Mouse (Mus musculus) spleen, postnatal 14 days (tissue): ENCODE measurements around the gene Ciz1.
"Not testable (repeated sequence)": the region's sequence is repeated elsewhere in the genome, so short reads cannot be mapped to it uniquely, and the experiment has no call there.

Source experiments
- DNase-seq, 2 experiments: peaks; one replicate each; pipeline ENCODE4 v3.0.0; 2021 to 2022; ENCODE audit warnings: low spot score in 2 of 2

Gene Ciz1

GRCm38 (mm10) chr2:32347019-32347418 lies 5.1 kb upstream of the Ciz1 start:
- no peak for DNase-seq

DNA sequence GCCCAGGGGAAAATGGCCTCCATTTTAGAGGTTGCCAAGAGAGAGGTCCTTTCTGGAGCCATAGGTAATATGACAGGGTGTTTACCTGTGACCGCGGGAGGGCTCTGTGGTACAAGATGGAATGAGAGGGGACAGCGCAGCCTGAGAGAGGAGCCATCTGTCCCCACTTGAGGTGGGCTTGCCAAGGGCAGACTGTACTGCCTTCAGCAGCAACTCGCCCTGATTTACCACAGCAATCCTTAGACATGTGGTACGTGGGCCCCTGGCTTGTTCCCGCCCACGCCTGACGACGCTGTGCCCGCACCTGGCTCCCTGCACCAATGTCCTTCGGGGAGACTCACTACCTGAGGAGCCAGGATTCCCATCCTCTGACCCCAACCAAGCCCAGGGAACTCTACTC lies 3.8 kb upstream of the Ciz1 start:
- no peak for DNase-seq

DNA sequence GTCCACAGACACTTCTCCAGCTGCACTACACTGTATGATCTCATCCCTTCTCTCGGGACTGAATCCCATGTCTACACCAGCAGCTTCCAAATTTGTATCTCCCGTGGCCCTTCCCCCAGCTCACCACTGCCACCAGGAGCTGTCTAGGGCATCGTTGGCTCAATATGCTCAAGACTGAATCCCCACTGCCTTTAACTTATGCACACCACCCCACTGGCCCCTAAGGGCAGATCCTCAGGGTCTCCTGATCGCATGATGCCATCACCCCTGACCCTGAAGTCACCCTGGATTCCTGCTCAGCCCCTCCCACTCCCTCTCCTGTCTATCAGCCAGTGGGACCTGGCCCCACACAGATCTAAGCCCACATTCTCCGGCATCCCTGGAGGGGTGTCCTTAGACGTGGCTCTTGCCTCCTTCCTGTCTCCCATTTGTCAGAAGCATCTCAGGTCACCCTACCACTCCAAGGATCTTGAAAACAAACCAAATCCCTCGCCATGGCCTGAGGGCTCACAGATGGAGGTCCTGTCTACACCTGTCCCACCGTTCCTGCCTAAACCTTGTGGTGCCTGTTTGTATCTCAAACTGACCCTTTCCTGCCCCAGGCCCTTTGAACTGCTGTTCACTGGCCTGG lies 2.4 kb upstream of the Ciz1 start:
- DNase-seq = no peak

DNA sequence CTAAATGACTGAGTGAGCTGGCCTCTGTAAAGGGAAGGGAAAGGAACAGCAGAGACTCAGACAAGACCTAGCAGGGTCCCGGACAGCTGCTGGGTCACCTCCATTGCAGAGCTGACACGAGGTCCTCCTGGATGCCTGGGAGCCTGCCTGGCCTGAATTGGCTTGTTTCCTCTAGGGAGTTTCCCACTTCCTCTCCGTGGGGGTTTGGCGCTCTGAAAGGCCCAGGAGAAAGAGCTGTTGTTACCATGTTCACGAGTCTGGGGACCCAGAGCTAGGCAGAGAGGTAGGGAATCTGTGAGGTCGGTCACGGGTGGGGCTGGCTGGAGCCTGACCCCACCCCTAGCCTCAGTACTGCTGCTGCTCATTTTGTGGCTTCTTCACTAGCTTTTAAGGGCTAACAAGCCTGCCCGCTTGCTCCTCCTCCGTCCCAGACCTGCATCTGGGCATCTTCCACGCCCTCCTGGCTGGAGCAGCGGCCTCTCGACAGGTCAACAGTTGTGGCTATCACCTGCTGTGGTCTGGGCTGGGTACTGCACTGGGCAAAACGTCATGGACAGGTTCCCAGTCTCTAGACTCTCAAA lies 1.6 kb upstream of the Ciz1 start:
- no peak for DNase-seq

DNA sequence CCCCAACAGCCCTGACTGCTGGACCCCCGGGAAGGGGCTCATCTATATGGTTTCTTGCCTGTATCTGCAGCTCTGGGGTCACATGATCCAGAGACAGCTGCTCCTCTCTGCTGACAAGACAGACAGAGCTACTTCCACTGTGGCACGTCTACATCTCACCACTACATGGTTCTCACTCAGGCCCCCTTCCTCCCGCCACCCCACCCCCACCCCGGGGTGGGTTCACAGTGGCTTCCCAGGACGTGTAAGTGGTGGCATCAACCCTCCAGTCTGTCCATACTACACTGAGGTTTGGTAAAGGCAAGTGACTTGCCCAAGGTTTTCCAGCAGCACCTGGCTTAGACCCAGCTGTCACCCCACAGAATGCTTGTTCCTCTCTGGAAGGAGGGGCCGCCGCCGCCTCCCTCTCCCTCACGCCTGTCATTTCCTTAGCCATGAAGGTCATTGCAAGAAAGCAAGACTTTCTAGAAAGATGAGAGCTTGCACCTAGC lies 611 bp upstream of the Ciz1 start:
- no peak for DNase-seq

DNA sequence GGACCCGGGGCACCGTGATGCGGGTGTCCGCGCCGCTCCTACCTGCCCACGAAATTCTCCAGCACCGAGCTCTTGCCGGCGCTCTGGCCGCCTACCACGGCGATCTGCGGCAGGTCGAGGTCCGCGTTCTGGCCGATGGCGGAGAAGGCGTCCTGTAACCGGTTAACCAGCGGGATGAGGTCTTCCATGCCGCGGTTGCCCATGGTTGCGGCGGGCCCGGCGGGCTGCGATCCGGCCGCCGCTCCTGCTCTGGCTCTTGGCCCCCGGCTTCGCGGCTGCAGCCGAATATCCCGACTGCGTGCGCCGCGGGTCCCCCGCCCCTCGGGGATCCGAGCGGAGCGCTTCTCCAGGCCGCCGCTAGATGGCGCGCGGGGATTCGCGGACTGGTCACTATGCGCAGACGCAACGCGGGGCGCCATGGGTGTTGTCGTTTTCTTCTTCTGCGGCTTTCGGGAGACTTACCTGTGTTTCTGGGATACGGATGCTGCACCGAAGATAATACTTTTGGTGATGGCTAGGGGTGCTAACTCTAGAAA lies 948 bp downstream of the Ciz1 start, which contains the start of gene Dnm1:
Dnm1 (minus strand) TSS at position 332 of the 536 bp plus-strand sequence.
- peak; percentile 73 to 91 for DNase-seq

GRCm38 (mm10) chr2:32353836-32354235 lies 1.7 kb downstream of the Ciz1 start:
- no peak for DNase-seq

- DNase-seq = no peak
These were observed 2.3 kb downstream of the Ciz1 start for GRCm38 (mm10) chr2:32354336-32354895.

DNA sequence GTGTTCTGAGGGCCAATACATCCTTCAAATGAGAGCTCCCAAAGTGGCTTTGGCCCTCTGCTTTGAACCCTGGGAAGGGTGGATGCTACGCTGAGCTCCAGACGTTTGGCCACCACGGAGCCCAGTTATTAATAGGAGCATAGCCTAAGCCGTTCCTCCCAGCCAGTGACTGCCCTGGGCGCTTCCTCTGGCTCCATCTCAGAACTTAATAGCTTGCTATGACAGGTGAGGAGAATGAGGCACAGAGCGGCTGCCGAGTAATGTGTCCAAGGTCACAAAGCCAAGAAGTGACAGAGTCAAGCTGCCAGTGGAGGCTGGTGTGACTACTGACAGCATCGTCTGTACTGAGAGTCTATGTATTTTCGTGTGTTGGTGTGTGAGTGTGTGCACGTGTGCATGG lies 4.1 kb downstream of the Ciz1 start:
- DNase-seq = no peak

DNA sequence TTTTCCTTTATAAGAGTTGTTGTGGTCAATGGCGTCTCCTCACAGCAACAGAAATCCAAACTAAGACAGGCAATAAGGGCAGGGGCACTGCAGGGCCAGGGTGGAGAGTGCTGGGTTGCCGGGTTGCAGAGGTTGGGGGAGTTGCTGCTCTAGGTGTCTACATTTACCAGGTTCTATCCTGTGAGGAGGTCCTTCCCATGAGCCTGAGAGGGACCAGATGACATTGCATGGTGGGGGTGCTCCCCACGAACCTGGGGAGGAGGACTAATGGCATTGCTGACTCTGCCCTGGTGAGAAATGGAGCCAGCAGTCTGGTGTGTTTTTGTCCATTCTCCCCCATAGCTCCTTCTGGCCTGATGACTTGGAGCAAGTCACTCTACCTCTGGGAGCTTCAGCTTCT lies 5.6 kb downstream of the Ciz1 start:
- no peak for DNase-seq

GRCm38 (mm10) chr2:32358381-32358780 lies 6.3 kb downstream of the Ciz1 start:
- DNase-seq = no peak

DNA sequence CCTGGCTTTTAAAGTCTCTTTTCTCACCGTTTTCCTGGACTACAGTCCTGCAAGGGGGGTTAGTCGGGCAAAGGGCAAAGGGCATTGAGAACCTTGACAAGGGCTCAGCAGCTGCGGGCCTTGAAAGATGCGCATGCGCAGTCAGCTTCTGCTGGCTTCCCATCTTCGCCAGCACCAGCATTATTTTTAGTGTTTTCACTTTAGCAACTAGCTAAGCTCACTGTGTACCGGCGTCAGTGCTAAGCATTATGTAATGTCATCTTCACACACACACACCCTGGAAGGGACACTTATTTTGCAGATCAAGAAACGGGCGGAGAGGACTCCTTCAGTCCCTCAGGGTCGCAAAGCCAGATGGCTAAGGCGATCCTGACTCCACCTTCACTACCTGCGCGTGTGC lies 8.6 kb downstream of the Ciz1 start:
- DNase-seq = peak; percentile 39 to 52

DNA sequence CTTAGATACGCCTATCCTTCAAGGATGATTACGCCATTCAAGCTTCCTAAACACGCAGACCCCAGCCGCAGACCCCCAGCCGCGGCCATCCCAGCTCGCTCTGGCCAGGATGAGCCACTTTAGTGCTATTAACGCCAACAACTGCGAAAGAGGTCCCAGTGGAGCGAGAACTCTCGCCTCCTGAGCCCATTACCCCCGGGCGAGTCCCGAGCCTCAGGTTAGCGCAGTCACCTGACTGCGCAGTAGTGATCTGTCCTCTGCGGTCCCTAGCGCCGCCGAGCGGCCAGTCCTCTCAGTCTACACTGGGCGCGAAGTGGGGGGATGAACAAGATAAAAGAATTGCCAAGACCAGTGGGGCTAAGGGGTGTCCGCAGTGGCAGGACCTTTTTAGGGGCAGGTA lies 9.3 kb downstream of the Ciz1 start:
- peak; percentile 64 to 71 for DNase-seq

- DNase-seq = not testable (repeated sequence)
These were observed 10.1 kb downstream of the Ciz1 start for GRCm38 (mm10) chr2:32362274-32362673.

- DNase-seq = peak; percentile 89 to 93
These were observed 10.8 kb downstream of the Ciz1 start for GRCm38 (mm10) chr2:32362817-32363340.

DNA sequence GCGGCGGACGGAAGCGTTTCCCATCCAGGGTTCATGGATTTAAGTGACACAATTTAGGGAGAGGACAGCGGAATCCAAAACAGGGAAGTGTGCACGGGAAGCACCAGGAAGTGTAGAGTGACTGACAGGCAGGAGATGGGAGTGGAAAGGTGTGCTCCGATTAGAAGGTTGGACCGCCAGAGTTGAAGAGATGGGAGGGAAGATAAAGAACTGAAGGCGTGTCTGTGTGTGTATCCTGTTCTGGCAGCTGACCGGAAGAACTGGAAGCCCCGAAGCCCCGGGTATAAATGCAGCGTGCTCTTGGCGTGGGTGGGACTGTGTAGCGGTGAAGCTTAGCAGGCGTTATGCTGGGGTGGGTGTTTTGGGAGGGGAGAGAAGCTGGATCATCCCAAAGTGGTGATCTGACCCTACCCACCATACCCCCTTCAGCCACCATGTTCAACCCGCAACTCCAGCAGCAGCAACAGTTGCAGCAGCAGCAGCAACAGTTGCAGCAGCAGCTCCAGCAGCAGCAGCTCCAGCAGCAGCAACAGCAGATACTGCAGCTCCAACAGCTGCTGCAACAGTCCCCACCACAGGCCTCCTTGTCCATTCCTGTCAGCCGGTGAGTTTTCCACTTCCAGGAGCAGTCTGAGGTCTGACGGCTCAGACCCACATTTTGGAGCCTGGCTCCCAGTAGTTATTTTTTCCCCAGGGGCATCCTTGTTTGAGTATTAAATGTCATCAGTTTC lies 11.4 kb downstream of the Ciz1 start:
- DNase-seq = no peak

- DNase-seq = no peak
These were observed 12.0 kb downstream of the Ciz1 start for GRCm38 (mm10) chr2:32364121-32364520.

DNA sequence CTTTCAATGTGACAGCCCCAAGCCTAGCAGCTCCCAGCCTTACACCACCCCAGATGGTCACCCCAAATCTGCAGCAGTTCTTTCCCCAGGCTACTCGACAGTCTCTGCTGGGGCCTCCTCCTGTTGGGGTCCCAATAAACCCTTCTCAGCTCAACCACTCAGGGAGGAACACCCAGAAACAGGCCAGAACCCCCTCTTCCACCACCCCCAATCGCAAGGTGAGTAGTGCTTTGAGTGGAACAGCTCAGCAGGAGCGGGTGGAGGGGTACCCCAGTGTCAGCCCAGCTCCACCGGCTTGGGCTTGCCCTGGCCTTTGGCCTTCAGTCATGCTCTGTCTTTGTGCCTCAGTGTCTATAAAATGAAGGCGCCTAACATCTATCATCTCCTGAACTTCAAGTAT lies 15.2 kb downstream of the Ciz1 start:
- DNase-seq = no peak

DNA sequence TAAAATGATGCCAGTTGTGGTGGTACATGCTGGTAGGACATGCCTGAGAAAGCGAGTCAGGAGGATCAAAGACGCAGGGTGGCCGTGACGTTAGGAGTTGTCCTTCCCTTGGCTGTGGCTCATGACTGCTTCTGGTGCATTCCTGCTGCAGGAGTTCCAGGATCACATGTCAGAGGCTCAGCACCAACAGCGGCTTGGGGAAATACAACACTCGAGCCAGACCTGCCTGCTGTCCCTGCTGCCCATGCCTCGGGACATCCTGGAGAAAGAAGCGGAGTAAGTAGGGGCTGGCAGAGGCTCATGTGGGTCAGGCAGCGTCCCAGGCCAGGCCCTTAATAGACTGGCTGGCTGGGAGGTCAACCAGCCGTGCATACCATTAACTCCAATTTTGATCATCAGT lies 22.1 kb downstream of the Ciz1 start:
- no peak for DNase-seq

DNA sequence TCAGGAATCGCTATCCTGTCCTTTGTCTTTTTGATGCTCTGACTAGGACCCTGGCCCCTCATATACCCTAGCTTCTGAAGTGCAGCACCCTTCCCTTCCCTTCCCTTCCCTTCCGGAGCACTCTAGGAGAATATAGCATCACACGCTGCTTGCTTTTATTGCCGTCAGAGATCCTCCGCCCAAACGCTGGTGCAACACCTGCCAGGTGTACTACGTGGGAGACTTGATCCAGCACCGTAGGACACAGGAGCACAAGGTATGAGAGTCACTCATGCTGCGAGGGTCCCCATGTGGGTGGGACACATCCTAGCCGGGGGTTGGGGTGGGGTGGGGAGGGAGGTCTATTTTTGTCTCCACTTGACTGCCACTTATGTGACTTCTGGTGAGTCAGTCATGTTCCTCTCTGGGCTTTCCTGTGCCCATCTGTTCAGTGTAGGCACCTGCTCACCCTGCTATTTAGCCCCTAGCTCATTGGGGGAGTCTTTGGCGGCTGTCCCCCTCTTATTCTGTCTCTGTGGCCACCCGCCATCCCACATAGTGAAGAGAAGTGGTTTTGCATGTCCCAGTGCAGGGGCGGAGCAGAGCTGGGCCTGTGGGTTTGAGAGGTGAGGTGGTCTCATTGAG lies 23.3 kb downstream of the Ciz1 start:
- DNase-seq = no peak

GRCm38 (mm10) chr2:32376963-32377362 lies 24.8 kb downstream of the Ciz1 start:
- DNase-seq = no peak
